Mouse (Mus musculus): ENCODE measurements around the gene Itga9. TPM values are rescaled to one million over a fixed set of nuclear protein-coding genes. Genes with fewer than 3 reads are reported as not detected.

The Itga9 gene
- polyA plus RNA-seq, 1 experiment: 9.0 TPM

- H3K27me3 ChIP-seq (ENCODE audit: control insufficient read depth, insufficient read depth, low read length): no peaks in the 10 kb centered on the region
- H3K36me3 ChIP-seq (ENCODE audit: control insufficient read depth, insufficient read depth, low read length): no peaks in the 10 kb centered on the region
- TF ChIP-seq POLR2A (IDR thresholded peaks at IDR 0.05; ENCODE audit: control insufficient read depth, extremely low read depth, insufficient read depth, low read length, poor library complexity): no peak
- 0 out of 2 replicates have a peak, but pooled peaks have one; percentile 18 for TF ChIP-seq CTCF (IDR thresholded peaks at IDR 0.05; ENCODE audit: borderline replicate concordance, control insufficient read depth, extremely low read depth, insufficient read depth, low read length, poor library complexity)
- H3K4me1 ChIP-seq (replicated peaks; ENCODE audit: control insufficient read depth, insufficient read depth, low read length): no peaks in the 10 kb centered on the region; the same call in 1 of the 2 replicates
- WGBS: 49% methylated on average over 10 of the region's 10 CpGs
- H3K27ac ChIP-seq (ENCODE audit: control insufficient read depth, insufficient read depth, low read length): no peak overlapping the region
- DNase-seq: no peak
- no peak overlapping the region for H3K4me3 ChIP-seq (ENCODE audit: control insufficient read depth, insufficient read depth, low read length)
Measured at GRCm38 (mm10) chr9:118876902-118877301, 270.4 kb downstream of the Itga9 start.

- no peak for TF ChIP-seq CTCF (IDR thresholded peaks at IDR 0.05; ENCODE audit: borderline replicate concordance, control insufficient read depth, extremely low read depth, insufficient read depth, low read length, poor library complexity)
- no peak for TF ChIP-seq POLR2A (IDR thresholded peaks at IDR 0.05; ENCODE audit: control insufficient read depth, extremely low read depth, insufficient read depth, low read length, poor library complexity)
- Histone ChIP-seq H3K36me3 (ENCODE audit: control insufficient read depth, insufficient read depth, low read length) (no peaks in the 10 kb centered on the region), H3K4me1 (replicated peaks; ENCODE audit: control insufficient read depth, insufficient read depth, low read length) (no peaks in the 10 kb centered on the region; the same call in 1 of the 2 replicates), H3K27ac (ENCODE audit: control insufficient read depth, insufficient read depth, low read length) (no peak overlapping the region), H3K27me3 (ENCODE audit: control insufficient read depth, insufficient read depth, low read length) (no peaks in the 10 kb centered on the region), H3K4me3 (ENCODE audit: control insufficient read depth, insufficient read depth, low read length) (no peak overlapping the region)
- no peak for DNase-seq
- 90% methylated on average over 7 of the region's 7 CpGs for WGBS
Measured at GRCm38 (mm10) chr9:118877365-118878008, 271.0 kb downstream of the Itga9 start.

- Histone ChIP-seq H3K27me3 (ENCODE audit: control insufficient read depth, insufficient read depth, low read length) (no peaks in the 10 kb centered on the region), H3K36me3 (ENCODE audit: control insufficient read depth, insufficient read depth, low read length) (no peaks in the 10 kb centered on the region), H3K27ac (ENCODE audit: control insufficient read depth, insufficient read depth, low read length) (no peak overlapping the region), H3K4me3 (ENCODE audit: control insufficient read depth, insufficient read depth, low read length) (no peak overlapping the region), H3K4me1 (replicated peaks; ENCODE audit: control insufficient read depth, insufficient read depth, low read length) (no peaks in the 10 kb centered on the region; the same call in 1 of the 2 replicates)
- TF ChIP-seq POLR2A (IDR thresholded peaks at IDR 0.05; ENCODE audit: control insufficient read depth, extremely low read depth, insufficient read depth, low read length, poor library complexity) (no peak), CTCF (IDR thresholded peaks at IDR 0.05; ENCODE audit: borderline replicate concordance, control insufficient read depth, extremely low read depth, insufficient read depth, low read length, poor library complexity) (no peak)
- 94% methylated on average over 11 of the region's 11 CpGs for WGBS
- DNase-seq: no peak
Measured at GRCm38 (mm10) chr9:118878596-118878995, 272.1 kb downstream of the Itga9 start.

GRCm38 (mm10) chr9:118881281-118881945 lies 274.9 kb downstream of the Itga9 start:
- WGBS: 74% methylated on average over 7 of the region's 7 CpGs
- Histone ChIP-seq H3K27ac (ENCODE audit: control insufficient read depth, insufficient read depth, low read length) (no peak overlapping the region), H3K27me3 (ENCODE audit: control insufficient read depth, insufficient read depth, low read length) (no peaks in the 10 kb centered on the region), H3K4me3 (ENCODE audit: control insufficient read depth, insufficient read depth, low read length) (no peak overlapping the region), H3K36me3 (ENCODE audit: control insufficient read depth, insufficient read depth, low read length) (no peaks in the 10 kb centered on the region), H3K4me1 (replicated peaks; ENCODE audit: control insufficient read depth, insufficient read depth, low read length) (peaks cover 3% of the 10 kb centered on the region; the same call in 1 of the 2 replicates)
- TF ChIP-seq POLR2A (IDR thresholded peaks at IDR 0.05; ENCODE audit: control insufficient read depth, extremely low read depth, insufficient read depth, low read length, poor library complexity) (no peak), CTCF (IDR thresholded peaks at IDR 0.05; ENCODE audit: borderline replicate concordance, control insufficient read depth, extremely low read depth, insufficient read depth, low read length, poor library complexity) (0 out of 2 replicates have a peak, but pooled peaks have one; percentile 41)
- DNase-seq: peak; percentile 60

- no peaks in the 10 kb centered on the region for H3K36me3 ChIP-seq (ENCODE audit: control insufficient read depth, insufficient read depth, low read length)
- no peak for TF ChIP-seq CTCF (IDR thresholded peaks at IDR 0.05; ENCODE audit: borderline replicate concordance, control insufficient read depth, extremely low read depth, insufficient read depth, low read length, poor library complexity)
- TF ChIP-seq POLR2A (IDR thresholded peaks at IDR 0.05; ENCODE audit: control insufficient read depth, extremely low read depth, insufficient read depth, low read length, poor library complexity): no peak
- no peak overlapping the region for H3K4me3 ChIP-seq (ENCODE audit: control insufficient read depth, insufficient read depth, low read length)
- no peaks in the 10 kb centered on the region for H3K27me3 ChIP-seq (ENCODE audit: control insufficient read depth, insufficient read depth, low read length)
- H3K27ac ChIP-seq (ENCODE audit: control insufficient read depth, insufficient read depth, low read length): no peak overlapping the region
- no peak for DNase-seq
- WGBS: 93% methylated on average over 6 of the region's 6 CpGs
- peaks cover 3% of the 10 kb centered on the region; the same call in 1 of the 2 replicates for H3K4me1 ChIP-seq (replicated peaks; ENCODE audit: control insufficient read depth, insufficient read depth, low read length)
Measured at GRCm38 (mm10) chr9:118881946-118882284, 275.4 kb downstream of the Itga9 start.

- no peak for TF ChIP-seq POLR2A (IDR thresholded peaks at IDR 0.05; ENCODE audit: control insufficient read depth, extremely low read depth, insufficient read depth, low read length, poor library complexity)
- no peak for TF ChIP-seq CTCF (IDR thresholded peaks at IDR 0.05; ENCODE audit: borderline replicate concordance, control insufficient read depth, extremely low read depth, insufficient read depth, low read length, poor library complexity)
- H3K27me3 ChIP-seq (ENCODE audit: control insufficient read depth, insufficient read depth, low read length): no peaks in the 10 kb centered on the region
- no peak overlapping the region for H3K4me3 ChIP-seq (ENCODE audit: control insufficient read depth, insufficient read depth, low read length)
- no peak overlapping the region for H3K27ac ChIP-seq (ENCODE audit: control insufficient read depth, insufficient read depth, low read length)
- no peaks in the 10 kb centered on the region for H3K36me3 ChIP-seq (ENCODE audit: control insufficient read depth, insufficient read depth, low read length)
- no peak for DNase-seq
- H3K4me1 ChIP-seq (replicated peaks; ENCODE audit: control insufficient read depth, insufficient read depth, low read length): 0 out of 2 replicates have a peak, but pooled peaks cover 3% of the 10 kb centered on the region
- 48% methylated on average over 7 of the region's 7 CpGs for WGBS
Measured at GRCm38 (mm10) chr9:118883150-118883549, 276.7 kb downstream of the Itga9 start.

Measured in thymus, adult 2 months (tissue).